ENCODE assay signal across 18 mouse cellular contexts in the genomic region with DNA sequence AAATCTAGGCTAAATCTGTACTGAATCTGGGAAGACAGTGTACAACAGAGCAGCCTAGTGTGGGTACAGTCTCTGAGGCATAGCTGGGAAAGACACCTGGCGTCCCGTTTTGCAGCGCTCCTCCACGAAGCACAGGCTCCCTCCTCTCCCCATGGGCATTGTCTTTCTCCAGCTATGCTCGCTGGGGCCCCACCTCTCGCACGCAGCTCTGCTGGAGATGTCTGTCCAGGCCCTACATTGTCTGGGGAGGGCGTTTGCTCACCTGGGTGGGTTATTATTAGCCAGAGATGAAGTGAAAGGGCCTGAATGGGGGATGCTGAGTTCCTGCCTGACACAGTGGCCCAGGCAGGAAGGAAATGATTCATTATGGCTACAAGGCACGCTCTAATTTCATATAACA.
DNase-seq lines count a peak whose midpoint lies in the region; ATAC-seq and TF ChIP-seq lines count a peak whose summit lies in the region.
"Had no signal": no experiment of that assay in that cellular context is flagged by ENCODE, and none has a peak within 500 bp of the region (broad histone marks: within the 10 kb centered on the region; RNA-seq: fewer than 3 reads in every experiment).

No protein-coding gene starts in this region.

- H3K9me3 ChIP-seq in forebrain, embryonic 14.5 days (replicated peaks; ENCODE audit: control insufficient read depth, low read length) = no peaks in the 10 kb centered on the region
- H3K9me3 ChIP-seq in forebrain, embryonic 16.5 days (ENCODE audit: control insufficient read depth, low read length) = no peaks in the 10 kb centered on the region
- H3K9me3 ChIP-seq in hindbrain, postnatal 0 days (ENCODE audit: low read length) = no peaks in the 10 kb centered on the region
- no peaks in the 10 kb centered on the region for H3K9me3 ChIP-seq in hindbrain, embryonic 13.5 days
- no peaks in the 10 kb centered on the region for H3K9me3 ChIP-seq in midbrain, embryonic 12.5 days
- H3K9me3 ChIP-seq in midbrain, embryonic 11.5 days (ENCODE audit: control insufficient read depth, low read length) = no peaks in the 10 kb centered on the region
- H3K9me3 ChIP-seq: heart, embryonic 10.5 days; heart, embryonic 15.5 days had no signal

- no peak for ATAC-seq in forebrain, embryonic 14.5 days
- ATAC-seq in forebrain, embryonic 16.5 days = no peak
- no peak for ATAC-seq in hindbrain, postnatal 0 days
- no peak for ATAC-seq in hindbrain, embryonic 13.5 days (ENCODE audit: low FRiP score)
- ATAC-seq in midbrain, embryonic 12.5 days (ENCODE audit: low FRiP score, low read depth) = no peak
- ATAC-seq in midbrain, embryonic 11.5 days (ENCODE audit: low FRiP score) = no peak
- ATAC-seq in erythroid progenitor cell, adult 5-6 weeks (replicated peaks; ENCODE audit: low FRiP score, poor library complexity, severe bottlenecking) = no peak
- ATAC-seq: inflammation-experienced regulatory T-cells, adult 6 months had no signal

- no peaks in the 10 kb centered on the region for H3K27me3 ChIP-seq in forebrain, embryonic 14.5 days (replicated peaks; ENCODE audit: control insufficient read depth, insufficient read depth, low read length)
- H3K27me3 ChIP-seq in forebrain, embryonic 16.5 days (replicated peaks; ENCODE audit: control insufficient read depth, insufficient read depth, low read length) = peaks cover 13% of the 10 kb centered on the region
- H3K27me3 ChIP-seq in hindbrain, postnatal 0 days (ENCODE audit: insufficient read depth, low read length) = no peaks in the 10 kb centered on the region
- H3K27me3 ChIP-seq in hindbrain, embryonic 13.5 days = peaks cover 17% of the 10 kb centered on the region; the same call in 1 of the 2 replicates
- H3K27me3 ChIP-seq in midbrain, embryonic 12.5 days = peaks cover 18% of the 10 kb centered on the region
- no peaks in the 10 kb centered on the region for H3K27me3 ChIP-seq in midbrain, embryonic 11.5 days (ENCODE audit: control insufficient read depth, insufficient read depth, low read length)

- H3K27ac ChIP-seq in forebrain, embryonic 14.5 days (ENCODE audit: low read depth, low read length) = no peak overlapping the region
- H3K27ac ChIP-seq in forebrain, embryonic 16.5 days (ENCODE audit: low read length) = no peak overlapping the region
- H3K27ac ChIP-seq in hindbrain, postnatal 0 days = no peak overlapping the region
- no peak overlapping the region for H3K27ac ChIP-seq in hindbrain, embryonic 13.5 days
- H3K27ac ChIP-seq in midbrain, embryonic 12.5 days (replicated peaks) = no peak overlapping the region
- H3K27ac ChIP-seq in midbrain, embryonic 11.5 days (ENCODE audit: low read depth, low read length) = no peak overlapping the region
- H3K27ac ChIP-seq: heart, embryonic 10.5 days; heart, embryonic 15.5 days; kidney, postnatal 0 days; limb, embryonic 13.5 days; stomach, postnatal 0 days had no signal

- H3K4me1 ChIP-seq in forebrain, embryonic 14.5 days (ENCODE audit: control insufficient read depth, insufficient read depth, low read length) = no peaks in the 10 kb centered on the region
- peaks cover 5% of the 10 kb centered on the region; the same call in 1 of the 2 replicates for H3K4me1 ChIP-seq in forebrain, embryonic 16.5 days (replicated peaks; ENCODE audit: control insufficient read depth, insufficient read depth, low read length)
- no peaks in the 10 kb centered on the region for H3K4me1 ChIP-seq in hindbrain, postnatal 0 days (ENCODE audit: insufficient read depth, low read length)
- peaks cover 32% of the 10 kb centered on the region for H3K4me1 ChIP-seq in hindbrain, embryonic 13.5 days (replicated peaks)
- peaks cover 16% of the 10 kb centered on the region for H3K4me1 ChIP-seq in midbrain, embryonic 12.5 days
- no peaks in the 10 kb centered on the region for H3K4me1 ChIP-seq in midbrain, embryonic 11.5 days (ENCODE audit: control insufficient read depth, insufficient read depth, low read length)

- DNase-seq in forebrain, embryonic 14.5 days (ENCODE audit: low spot score) = no peak
- DNase-seq in hindbrain, postnatal 0 days (ENCODE audit: low spot score) = no peak
- no peak for DNase-seq in midbrain, embryonic 11.5 days (ENCODE audit: low spot score, missing footprints)
- DNase-seq: right cerebral cortex, postnatal 4 days; thymus, adult 18-20 months; thymus, postnatal 25 days had no signal

- H3K36me3 ChIP-seq in forebrain, embryonic 14.5 days (ENCODE audit: control insufficient read depth, insufficient read depth, low read length) = no peaks in the 10 kb centered on the region
- no peaks in the 10 kb centered on the region for H3K36me3 ChIP-seq in forebrain, embryonic 16.5 days (ENCODE audit: control insufficient read depth, insufficient read depth)
- no peaks in the 10 kb centered on the region for H3K36me3 ChIP-seq in hindbrain, postnatal 0 days (ENCODE audit: insufficient read depth, low read length)
- no peaks in the 10 kb centered on the region for H3K36me3 ChIP-seq in hindbrain, embryonic 13.5 days
- no peaks in the 10 kb centered on the region for H3K36me3 ChIP-seq in midbrain, embryonic 12.5 days
- H3K36me3 ChIP-seq in midbrain, embryonic 11.5 days (ENCODE audit: control insufficient read depth, insufficient read depth, low read length) = no peaks in the 10 kb centered on the region
- H3K36me3 ChIP-seq: G1E; heart, embryonic 10.5 days; heart, embryonic 15.5 days; limb, embryonic 13.5 days had no signal

- H3K9ac ChIP-seq in forebrain, embryonic 14.5 days (ENCODE audit: low read length) = 0 out of 2 replicates have a peak overlapping the region, but pooled peaks have one; percentile 6
- H3K9ac ChIP-seq in forebrain, embryonic 16.5 days (replicated peaks; ENCODE audit: low read depth, low read length) = no peak overlapping the region
- 0 out of 2 replicates have a peak overlapping the region, but pooled peaks have one; percentile 5 for H3K9ac ChIP-seq in hindbrain, postnatal 0 days (replicated peaks; ENCODE audit: low read length)
- H3K9ac ChIP-seq in hindbrain, embryonic 13.5 days = no peak overlapping the region
- H3K9ac ChIP-seq in midbrain, embryonic 12.5 days (replicated peaks) = 0 out of 2 replicates have a peak overlapping the region, but pooled peaks have one; percentile 11
- H3K9ac ChIP-seq in midbrain, embryonic 11.5 days (ENCODE audit: low read length) = no peak overlapping the region
- H3K9ac ChIP-seq: heart, embryonic 15.5 days; limb, embryonic 13.5 days had no signal

- 26% methylated on average over 9 of the region's 9 CpGs for WGBS in forebrain, embryonic 14.5 days
- 28% methylated on average over 9 of the region's 9 CpGs for WGBS in forebrain, embryonic 16.5 days
- 17% methylated on average over 9 of the region's 9 CpGs for WGBS in hindbrain, postnatal 0 days
- 25% methylated on average over 9 of the region's 9 CpGs for WGBS in hindbrain, embryonic 13.5 days
- whole genome bisulfite sequencing in midbrain, embryonic 12.5 days = 42% methylated on average over 9 of the region's 9 CpGs
- 31% methylated on average over 9 of the region's 9 CpGs for WGBS in midbrain, embryonic 11.5 days

- no peak for TF ChIP-seq CTCF in hindbrain, postnatal 0 days (IDR thresholded peaks at IDR 0.05; ENCODE audit: low read depth)

- no peak overlapping the region for H3K4me2 ChIP-seq in forebrain, embryonic 14.5 days (ENCODE audit: low read length)
- no peak overlapping the region for H3K4me2 ChIP-seq in forebrain, embryonic 16.5 days (ENCODE audit: low read length)
- H3K4me2 ChIP-seq in hindbrain, postnatal 0 days (ENCODE audit: low read depth, low read length) = no peak overlapping the region
- H3K4me2 ChIP-seq in hindbrain, embryonic 13.5 days = no peak overlapping the region
- no peak overlapping the region for H3K4me2 ChIP-seq in midbrain, embryonic 12.5 days (replicated peaks)
- H3K4me2 ChIP-seq in midbrain, embryonic 11.5 days = no peak overlapping the region
- H3K4me2 ChIP-seq: heart, embryonic 15.5 days; limb, embryonic 13.5 days; liver, embryonic 11.5 days had no signal

- H3K4me3 ChIP-seq in forebrain, embryonic 14.5 days (ENCODE audit: low read depth, low read length) = no peak overlapping the region
- H3K4me3 ChIP-seq in forebrain, embryonic 16.5 days (replicated peaks; ENCODE audit: low read length) = no peak overlapping the region
- H3K4me3 ChIP-seq in hindbrain, postnatal 0 days (ENCODE audit: low read length) = no peak overlapping the region
- H3K4me3 ChIP-seq in hindbrain, embryonic 13.5 days = no peak overlapping the region
- no peak overlapping the region for H3K4me3 ChIP-seq in midbrain, embryonic 12.5 days
- no peak overlapping the region for H3K4me3 ChIP-seq in midbrain, embryonic 11.5 days (ENCODE audit: low read depth, low read length)
- H3K4me3 ChIP-seq: heart, embryonic 10.5 days; heart, embryonic 15.5 days; limb, embryonic 13.5 days had no signal

Comparison
In these comparisons a context has a peak if more than half of its experiments do, and no peak if none do; other contexts are left out.
1. H3K9ac ChIP-seq: peak in forebrain, embryonic 14.5 days (single experiment), hindbrain, postnatal 0 days (single experiment) and midbrain, embryonic 12.5 days (single experiment); none in forebrain, embryonic 16.5 days (single experiment), hindbrain, embryonic 13.5 days (single experiment) and midbrain, embryonic 11.5 days (single experiment).